Mouse (Mus musculus) splenic B cell, adult 2 months (primary cell): ENCODE data around the gene Creb3l2.

Experiments used
- DNase-seq: peaks from one replicate; pipeline ENCODE4 v3.0.0-alpha.2; 2011; ENCODE audit warnings: low read depth, low spot score
- H3K27me3 ChIP-seq: 2 replicates; pipeline ENCODE4 v1.6.1; 2012; ENCODE audit warnings: mild to moderate bottlenecking, low read length, moderate library complexity, mixed read lengths; ENCODE audit not compliant: control insufficient read depth, poor library complexity, insufficient read depth, severe bottlenecking
- H3K36me3 ChIP-seq: 2 replicates; pipeline ENCODE4 v1.6.1; 2012; ENCODE audit warnings: mild to moderate bottlenecking, low read length, moderate library complexity, mixed read lengths; ENCODE audit not compliant: control insufficient read depth, poor library complexity, insufficient read depth, severe bottlenecking

Gene Creb3l2

GRCm38 (mm10) chr6:37282659-37283058 is 159.3 kb downstream of the Creb3l2 start:
- Histone ChIP-seq H3K27me3 (no peaks in the 10 kb centered on the region), H3K36me3 (no peaks in the 10 kb centered on the region)
- no peak for DNase-seq
